Mouse (Mus musculus) adrenal gland, postnatal 4 days (tissue): ENCODE results near the gene Defb21. TPM values are rescaled to one million over a fixed set of nuclear protein-coding genes. Genes with fewer than 3 reads are reported as not detected.
A peak's percentile ranks its signal among the peaks of the same experiment; 100 is the strongest.

ENCODE experiments used
- DNase-seq, 2 experiments: peaks; one replicate each; pipeline ENCODE4 v3.0.0; 2021 to 2022; ENCODE audit warnings: low spot score in 2 of 2, mixed read lengths in 2 of 2
- long read RNA-seq, 2 experiments: library from polyadenylated mRNA; stranded (forward); transcript quantifications; one replicate each; pipeline ENCODE4 v2.0.0; 2021
- total RNA-seq, 2 experiments: library from RNA; stranded (reverse); gene quantifications; 2 replicates each; pipeline ENCODE4 v1.2.3; 2021

Defb21 gene
- not detected for total RNA-seq
- long read RNA-seq, experiment 1, result 0 reads
- long read RNA-seq, experiment 2, result 0 reads

DNA sequence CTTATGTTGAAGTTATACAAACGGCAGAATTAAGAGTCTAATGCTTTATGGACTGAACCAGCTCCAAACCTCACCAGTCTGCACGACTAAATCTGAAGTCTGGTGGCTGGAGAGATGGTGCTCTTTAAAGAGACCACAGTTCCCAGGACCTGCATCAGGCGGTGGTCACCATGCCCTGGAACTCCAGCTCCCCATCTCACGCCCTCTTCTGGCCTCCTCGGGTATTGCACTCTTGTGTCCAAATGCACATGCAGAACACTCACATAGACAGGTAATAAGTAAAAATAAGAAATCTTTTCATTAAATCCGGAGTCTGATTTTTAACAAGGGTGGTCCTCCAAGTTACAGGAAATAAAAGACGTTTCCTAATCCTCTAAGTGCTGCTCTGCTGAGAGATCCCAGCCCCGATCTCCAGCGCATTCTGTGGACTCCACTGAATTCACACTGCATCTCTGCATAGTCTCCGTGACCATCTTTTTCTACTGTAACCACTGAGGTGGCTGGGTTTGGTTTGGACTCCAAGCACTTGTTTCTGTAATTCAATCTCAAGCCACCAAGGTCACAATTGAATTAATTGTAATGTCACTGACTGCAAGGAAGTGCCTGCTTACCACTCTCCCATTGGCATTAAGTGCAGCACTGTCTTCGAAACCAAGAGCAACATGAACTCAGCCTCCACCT is at the start of gene Defb21:
Defb21 (plus strand) TSS at position 631 of the 681 bp plus-strand sequence.
- no peak for DNase-seq

DNA sequence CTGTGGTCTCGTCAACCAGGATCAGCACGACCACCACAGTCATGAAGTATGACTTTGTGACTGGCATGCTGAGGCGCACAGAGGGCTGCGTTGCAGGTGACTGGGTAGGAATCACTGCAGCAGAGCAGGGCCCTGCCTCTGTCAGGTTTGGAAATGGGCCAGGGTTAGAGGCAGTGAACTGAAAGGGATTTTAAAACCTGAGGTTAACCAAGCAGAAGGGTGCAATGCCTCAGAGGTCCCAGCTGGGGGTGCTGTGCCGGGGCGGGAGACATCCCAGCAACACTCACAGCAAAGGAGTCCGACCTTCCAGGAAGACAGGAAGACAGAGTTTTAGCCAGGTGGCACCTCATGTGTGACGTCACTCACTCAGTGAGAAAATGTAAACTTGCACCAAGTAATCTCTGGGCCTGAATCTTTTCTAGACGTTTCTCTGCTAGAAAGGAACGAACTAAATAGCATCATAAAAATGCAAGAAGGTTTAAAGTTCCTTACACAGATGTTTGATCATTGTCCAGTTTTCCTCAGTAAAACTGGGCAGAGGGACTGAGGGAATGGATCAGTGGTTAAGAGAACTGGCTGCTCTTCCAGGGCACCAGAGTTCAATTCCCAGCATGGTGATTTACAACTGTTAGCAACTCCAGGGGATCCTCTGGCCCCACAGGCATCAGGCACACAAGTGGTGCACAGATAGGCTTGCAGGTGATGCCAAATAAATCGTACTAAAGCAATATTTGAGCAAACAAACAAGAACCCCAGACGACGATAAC is 32.4 kb upstream of the Defb21 start, which contains the start of gene Defb29:
Defb29 (minus strand) TSS at position 155 of the 767 bp plus-strand sequence.
- no peak for DNase-seq

DNA sequence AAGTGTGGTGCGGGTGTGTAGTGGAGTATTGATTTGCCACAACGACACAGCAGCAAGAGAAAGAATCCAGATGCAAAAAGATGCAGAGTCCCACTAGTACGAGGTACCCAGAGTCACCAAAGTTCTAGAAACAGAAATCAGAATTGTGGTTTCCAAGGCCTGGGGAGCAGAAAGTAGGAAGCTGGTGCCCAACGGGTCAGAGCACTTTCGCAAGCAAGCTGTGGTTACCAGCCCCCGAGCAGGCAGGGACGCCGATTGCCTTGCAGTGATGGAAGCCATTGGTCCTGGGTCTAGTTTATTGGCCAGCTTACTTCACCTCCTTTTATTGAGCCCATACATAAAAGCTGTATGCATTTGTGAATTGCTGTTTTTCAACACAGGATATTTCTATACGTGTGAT is 30.6 kb upstream of the Defb21 start:
- DNase-seq, result no peak

DNA sequence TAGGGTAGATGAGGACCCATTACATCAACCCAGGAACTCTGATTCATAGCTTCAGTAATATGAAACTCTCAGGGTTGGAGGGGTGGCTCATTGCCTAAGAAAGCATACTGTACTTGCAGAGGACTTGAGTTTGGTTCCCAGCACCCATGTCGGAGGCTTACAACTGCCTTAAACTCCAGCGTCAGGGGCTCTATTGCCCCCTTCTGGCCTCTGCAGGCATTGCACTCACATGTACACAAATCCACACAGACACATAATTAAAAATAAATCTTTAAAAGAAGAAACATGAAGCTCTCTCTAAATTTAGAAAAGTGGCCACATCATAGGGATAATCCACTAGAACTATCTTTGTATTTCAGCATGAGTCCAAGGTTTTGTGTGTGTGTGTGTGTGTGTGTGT is 29.6 kb upstream of the Defb21 start:
- DNase-seq, result no peak

DNA sequence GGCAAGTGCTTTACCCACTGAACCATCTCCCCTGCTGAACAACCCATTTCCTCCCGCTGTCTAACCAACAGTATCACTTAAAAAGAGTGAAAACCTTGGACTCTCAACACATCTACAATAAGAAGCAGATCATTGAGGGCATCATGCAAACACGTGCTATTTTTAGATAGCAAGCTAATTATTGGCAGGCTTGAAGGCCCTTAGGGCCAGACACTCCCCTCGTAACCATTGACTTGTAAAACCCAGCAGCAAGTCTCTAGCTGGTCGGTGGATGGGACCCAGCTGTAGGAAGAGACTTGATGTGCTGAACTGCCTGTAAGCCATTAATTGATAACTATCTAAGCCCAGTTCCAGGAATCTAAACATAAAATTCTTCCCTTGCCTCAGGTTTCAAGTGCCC is 29.1 kb upstream of the Defb21 start:
- DNase-seq, result no peak

DNA sequence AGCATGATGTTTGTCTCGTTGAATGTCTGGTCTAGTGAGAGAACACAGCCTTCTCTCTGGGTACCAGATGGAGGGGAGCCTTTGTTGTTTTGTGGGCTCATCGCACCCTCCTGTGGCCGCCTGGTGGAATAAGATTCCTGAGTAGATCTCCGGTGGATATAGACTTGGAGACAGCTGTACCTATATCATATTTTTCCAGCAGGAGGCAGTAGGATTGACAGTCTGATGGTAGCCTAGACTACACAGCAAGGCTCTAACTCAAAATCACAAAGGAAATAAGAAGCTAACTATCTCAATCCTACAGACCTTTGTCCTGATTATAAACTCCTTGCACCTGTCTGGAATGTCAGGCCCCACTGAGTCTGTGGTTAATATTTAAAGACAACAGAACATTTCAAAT is 27.9 kb upstream of the Defb21 start:
- peak in 1 of 2 experiments; percentile 35 for DNase-seq

DNA sequence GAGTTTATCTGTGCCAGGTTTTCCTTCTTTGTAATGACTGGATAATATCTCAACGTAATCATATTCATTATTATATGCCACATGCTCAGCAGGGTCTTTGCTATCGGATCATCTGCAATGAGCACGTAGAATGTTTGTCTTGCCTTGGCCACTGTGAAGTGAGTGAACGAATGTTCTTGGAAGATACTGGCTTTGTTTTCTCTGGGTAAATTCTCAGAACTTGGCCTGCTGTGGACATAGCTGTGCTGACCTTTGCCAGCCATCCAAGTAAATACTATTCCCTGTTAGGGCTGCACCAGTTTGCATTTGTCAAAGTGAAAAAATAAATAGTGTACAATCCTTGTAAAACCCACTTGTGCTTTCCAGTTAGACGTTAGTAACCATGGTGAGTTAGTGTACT is 24.4 kb upstream of the Defb21 start:
- DNase-seq, result no peak

DNA sequence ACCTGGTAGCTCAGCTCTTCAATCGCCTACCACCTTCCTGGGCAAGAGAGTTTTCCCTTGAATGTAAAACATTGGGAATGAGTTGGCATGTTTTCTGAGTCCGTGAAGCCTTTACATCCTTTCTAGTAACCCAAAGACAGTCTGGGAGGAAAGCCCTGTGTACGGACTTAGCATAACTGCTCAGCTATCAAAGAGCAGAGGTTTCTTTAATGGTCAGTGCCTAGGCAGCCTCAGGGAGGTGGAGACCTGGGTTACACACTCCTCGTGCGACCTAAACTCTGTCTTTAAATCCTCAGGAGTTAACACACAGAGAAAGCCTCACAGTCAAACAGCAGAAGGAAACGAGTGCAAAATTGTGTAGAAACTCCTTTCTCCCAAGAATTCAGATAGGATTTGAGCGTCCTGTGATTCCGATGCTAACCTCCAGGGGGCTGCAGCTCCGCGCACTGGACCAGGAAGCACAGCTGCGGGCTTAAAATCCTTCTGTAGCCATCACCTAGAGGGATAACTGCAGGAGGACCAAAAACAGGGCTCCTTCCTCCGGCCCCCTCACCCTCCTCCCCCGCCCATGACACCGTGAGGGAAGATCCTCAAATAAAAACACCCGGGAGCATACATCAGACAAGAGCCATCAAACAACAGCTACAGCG is 18.6 kb upstream of the Defb21 start:
- peak; percentile 33 to 34 for DNase-seq

DNA sequence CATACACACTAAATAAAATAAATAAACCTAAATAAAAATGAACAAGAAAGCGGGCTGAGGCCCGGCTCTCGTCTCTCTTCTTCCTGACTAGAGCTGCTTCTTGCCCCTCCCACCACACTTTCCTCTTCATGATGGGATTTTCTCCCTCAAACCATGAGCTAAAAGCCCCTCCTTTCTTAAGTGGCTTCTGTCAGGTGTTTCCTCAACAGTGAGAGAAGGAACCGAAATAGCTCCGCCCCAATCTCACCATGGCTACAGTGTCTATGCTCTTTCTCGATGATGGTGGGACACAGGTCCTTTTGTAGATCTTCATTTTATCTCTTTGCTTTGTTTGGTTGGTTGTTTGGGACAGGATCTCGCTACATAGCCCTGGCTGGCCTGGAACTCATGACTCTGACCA is 15.9 kb upstream of the Defb21 start:
- DNase-seq, result no peak

DNA sequence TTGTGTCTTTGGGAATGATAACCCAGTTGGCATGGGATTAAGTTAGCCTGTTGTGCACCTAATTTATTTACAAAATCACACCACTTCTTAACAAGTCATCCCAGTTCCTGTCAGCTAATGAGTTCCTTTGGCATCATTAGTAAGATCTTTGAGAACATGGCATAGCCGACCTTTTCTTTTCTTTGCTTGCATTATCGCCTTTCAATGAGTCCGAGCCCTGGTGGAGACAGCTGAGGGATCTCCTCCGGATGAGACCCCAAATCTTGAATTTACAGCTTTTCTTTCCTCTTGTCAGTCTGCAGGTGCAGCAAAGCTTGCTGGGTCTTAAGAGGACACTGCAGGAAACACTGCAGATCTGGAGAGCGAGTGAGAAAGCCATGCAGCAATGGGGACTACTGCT is 3.5 kb upstream of the Defb21 start, which contains the start of gene Gm17416:
Gm17416 (plus strand) TSS at position 301 of the 400 bp plus-strand sequence.
- no peak for DNase-seq

DNA sequence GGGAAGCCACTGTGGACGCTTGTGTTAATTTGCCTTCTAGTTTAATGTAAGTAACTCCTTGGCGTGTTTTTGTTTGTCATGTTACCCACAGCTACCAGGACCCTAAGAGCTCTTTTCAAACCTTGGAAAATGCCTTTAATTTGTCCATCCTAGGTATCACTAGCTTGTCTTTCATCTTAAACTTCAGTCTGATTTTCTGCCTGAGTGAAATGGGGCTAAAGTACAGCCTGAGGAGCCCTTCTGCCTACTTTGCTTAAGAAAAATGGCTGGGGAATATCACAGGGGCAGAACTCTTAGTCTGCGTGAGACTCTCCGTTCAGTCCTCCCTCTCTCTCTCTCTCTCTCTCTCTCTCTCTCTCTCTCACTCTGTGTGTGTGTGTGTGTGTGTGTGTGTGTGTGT is 2.7 kb upstream of the Defb21 start:
- DNase-seq, result no peak

DNA sequence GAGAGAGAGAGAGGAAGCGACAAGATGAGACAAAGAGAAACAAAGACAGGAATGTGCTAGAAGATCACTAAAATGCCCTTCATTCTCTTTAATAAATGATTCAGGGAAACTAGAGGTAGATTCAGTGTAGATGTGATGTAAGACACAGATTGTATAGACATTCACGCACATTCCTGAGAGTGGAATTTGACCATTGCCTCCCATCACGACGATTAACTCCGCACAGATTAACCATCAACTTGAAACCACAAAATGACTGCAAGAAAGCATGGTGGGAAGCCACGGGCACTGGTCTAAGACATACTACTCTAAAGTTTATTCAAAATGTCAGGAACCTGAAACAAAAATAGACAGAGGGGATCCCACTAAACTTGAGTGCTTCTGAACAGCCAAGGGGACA is 2.2 kb upstream of the Defb21 start:
- DNase-seq, result no peak

DNA sequence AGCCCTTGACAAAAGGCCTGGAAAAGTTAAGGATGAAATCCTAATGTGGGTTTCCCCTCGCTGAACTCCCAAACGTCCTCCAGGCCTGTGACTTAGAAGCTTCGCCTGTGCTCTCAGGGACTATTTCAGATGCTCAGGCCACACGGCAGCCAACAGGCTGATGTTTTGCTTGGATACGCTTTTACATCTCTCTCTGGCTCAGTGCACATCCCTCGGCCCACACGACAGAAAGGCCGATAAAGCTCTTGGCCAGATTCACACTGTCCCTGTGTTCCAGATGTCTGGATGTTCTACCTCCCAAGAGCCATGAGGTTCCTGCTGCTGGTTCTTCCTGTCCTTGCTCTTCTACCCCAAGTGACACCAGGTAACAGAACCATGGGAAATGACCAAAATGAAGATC is 940 bp downstream of the Defb21 start:
- no peak for DNase-seq

DNA sequence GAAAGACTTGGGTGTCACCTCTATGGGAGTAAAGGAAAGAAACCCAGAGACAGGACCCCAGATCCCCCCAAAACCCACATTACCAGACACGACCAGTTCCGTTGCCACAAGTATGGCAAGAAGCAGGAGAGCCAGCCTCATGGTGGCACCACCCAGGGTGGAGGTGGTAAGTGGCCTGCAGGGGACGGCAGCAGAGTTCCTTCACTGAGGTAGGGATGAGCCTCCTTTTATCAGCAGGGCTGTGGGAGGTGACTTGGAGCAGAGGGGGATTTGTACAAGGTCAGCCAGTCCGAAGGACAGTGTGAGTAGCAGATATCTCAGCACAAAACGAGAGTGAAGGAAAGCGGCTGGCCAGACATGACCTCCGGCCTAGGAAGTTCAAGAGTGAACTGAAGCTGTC is 7.6 kb downstream of the Defb21 start, which contains the start of gene Defb19:
Defb19 (minus strand) TSS at position 206 of the 400 bp plus-strand sequence.
- DNase-seq, result no peak

DNA sequence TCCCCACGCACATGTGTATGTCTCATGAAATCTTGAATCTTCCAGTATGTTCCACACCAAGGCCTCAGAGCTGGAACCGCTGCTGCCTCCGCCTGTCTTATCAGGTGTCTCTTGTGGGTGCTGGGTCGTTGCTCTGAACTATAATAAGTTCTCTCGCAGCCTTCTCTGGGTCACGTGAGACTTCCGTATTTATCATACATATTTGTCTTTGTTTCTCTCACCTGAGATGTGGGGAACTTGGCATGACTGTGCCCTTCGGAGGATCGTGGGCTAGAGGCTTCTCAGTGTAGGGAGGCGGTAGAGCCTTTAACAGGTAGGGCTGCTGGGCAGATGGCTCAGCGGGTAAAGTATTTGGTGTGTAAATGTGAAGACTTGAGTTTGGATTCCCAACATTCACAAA is 8.1 kb downstream of the Defb21 start:
- DNase-seq, result no peak

DNA sequence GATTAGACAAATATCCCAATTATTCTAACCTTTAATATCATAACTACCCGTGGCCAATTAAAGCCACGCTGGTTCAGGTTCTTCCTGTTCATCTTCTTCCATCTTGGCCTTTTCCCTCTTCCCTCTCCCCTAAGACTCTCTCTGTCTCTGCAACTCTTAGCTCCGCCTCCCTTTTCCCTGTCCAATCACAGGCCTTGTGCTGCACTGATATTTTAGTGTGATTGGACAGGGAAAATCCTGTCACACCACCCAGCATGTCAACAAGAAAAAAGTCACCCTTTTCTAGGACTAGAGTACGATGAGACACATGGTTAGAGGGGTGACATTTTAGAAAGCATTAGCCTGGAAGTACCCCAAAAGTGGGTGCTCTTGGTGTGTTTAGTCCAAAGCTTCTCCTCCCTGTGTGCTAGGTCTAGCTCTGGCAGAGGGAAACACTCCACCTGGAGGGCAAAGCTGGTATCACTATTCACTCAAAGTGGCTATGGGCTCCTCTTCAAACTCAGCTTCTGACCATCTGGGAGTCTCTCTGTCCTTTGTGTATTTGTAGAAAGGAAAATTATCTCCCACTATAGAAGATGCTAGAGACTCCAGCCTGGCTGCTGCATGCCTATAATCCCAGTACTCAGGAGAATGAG is 14.5 kb downstream of the Defb21 start:
- no peak for DNase-seq

DNA sequence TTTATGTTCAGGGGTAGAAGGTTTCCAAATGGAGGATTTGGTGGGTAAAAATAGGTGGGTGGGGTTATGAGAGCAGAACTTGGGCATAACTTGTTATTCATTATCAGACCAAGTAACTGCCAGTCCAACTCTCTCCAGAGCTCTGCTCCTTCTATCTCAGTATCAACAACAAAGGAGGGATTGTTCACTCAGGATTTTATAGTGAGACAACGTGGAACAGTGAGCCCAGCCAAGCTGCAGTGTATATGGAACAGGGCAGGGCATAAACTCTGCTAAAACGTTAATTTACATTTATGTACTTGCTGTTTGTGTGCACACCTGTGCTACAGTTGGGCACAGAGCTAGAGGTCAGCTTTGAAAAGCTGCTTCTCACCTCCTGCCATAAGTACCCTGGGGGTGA is 15.9 kb downstream of the Defb21 start:
- DNase-seq, result no peak

DNA sequence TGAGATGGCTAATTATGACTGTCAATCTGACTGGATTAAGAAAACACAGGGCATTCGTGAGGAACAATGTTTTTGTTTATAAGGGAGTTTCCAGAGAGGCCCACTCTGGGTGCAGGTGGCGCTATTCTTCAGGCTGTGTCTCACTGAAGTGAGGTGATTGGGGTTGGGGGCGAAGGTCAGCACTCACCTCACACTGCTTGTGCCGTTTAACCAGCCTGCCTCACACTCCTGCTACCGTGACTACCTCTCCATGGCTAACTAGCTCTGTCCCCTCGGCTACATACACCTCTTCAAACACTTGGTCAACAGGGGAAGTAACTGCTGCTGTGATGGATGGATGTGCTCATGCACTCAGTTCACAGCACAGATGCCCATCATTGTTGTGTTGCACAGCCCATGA is 16.5 kb downstream of the Defb21 start:
- DNase-seq, result no peak

DNA sequence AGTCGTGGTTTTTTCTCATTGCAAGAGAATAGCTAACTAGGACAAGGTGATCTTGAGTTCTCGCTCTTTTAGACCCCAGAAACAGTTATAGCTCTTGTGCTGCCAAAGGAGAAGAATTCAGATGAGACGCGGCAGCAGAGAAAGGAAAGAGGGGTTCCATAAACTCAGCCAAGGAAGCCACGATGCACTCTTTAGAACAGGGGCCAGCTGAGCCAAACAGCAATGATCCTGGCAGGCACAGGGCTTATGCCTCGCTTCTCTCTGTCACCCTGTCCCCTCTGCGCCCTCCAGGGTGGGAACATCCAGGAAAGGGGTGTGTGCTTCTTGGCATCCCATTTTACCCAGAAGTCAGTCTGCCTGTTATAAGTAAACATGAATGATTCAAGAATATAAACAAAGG is 26.8 kb downstream of the Defb21 start, which contains the start of gene Defb45:
Defb45 (minus strand) TSS at position 101 of the 400 bp plus-strand sequence.
- no peak for DNase-seq

DNA sequence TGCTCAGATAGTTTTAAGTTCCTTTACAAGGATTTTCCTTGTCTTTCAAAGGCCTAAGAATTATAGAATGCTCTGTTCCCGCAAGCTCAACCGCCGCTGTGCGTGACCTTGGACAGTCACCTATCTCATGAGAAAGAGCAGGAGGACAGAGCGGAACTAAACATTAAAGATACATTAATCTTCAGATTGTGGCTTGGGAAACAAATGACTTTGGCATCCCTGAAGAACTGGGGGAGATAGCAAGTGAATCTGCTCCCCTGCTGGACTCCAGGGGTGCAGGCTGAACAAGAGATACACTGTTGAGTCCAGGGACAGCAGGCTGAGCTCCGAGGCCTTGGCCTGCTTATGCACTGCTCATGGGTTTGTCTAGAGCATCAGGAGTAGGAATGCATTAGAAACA is 27.5 kb downstream of the Defb21 start:
- no peak for DNase-seq

DNA sequence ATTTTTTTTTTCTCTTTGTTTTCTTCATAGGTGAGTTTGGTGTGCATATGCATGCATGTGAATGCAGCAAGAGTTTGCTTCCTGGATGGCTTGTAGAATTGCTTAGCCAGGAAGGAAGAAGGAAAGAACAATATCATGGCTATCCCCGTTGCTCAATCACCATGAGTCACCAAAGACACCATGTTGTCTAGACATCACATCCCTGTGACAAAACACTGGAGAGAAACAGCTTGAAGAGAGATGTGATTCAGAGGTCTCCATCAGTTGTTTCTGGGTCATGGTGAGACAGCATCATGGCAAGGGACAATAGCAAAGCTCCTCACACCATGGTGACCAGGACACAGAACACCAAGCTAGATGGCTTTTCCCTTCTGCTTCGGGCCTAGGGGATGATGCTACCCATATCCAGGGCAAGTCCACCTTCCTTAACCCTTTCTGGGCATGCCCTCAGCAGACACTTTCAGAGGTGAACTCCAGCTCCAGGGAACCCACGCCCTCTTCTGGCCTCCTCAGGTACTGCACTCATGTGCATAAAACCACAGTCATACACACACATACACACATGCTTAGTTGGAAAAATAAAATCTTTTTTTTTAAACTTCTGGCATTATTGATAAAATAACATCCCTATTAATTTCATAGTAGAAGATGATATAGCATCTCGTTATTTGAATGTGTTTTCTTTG is 28.9 kb downstream of the Defb21 start:
- no peak for DNase-seq
